Mouse (Mus musculus): ENCODE data around the gene Klf5.

- no peak for TF ChIP-seq EP300 (IDR thresholded peaks at IDR 0.05; ENCODE audit: insufficient read depth, low read depth, low read length)
- no peak for TF ChIP-seq CTCF (IDR thresholded peaks at IDR 0.05)
Measured at GRCm38 (mm10) chr14:99323376-99323775, 24.9 kb downstream of the Klf5 start.
